Comparison of ENCODE assay signal across 22 mouse cellular contexts in genomic region chr17:45963332-45963731, GRCm38 (mm10).
DNase-seq lines count a peak whose midpoint lies in the region; ATAC-seq lines count a peak whose summit lies in the region.
"Had no signal": no experiment of that assay in that cellular context is flagged by ENCODE, and none has a peak within 500 bp of the region (broad histone marks: within the 10 kb centered on the region; RNA-seq: fewer than 3 reads in every experiment).

No protein-coding gene starts in this region.

- no peaks in the 10 kb centered on the region for H3K9me3 ChIP-seq in forebrain, embryonic 10.5 days
- H3K9me3 ChIP-seq in forebrain, embryonic 12.5 days: no peaks in the 10 kb centered on the region
- H3K9me3 ChIP-seq in kidney, embryonic 15.5 days (replicated peaks): no peaks in the 10 kb centered on the region
- no peaks in the 10 kb centered on the region for H3K9me3 ChIP-seq in embryonic facial prominence, embryonic 12.5 days
- no peaks in the 10 kb centered on the region for H3K9me3 ChIP-seq in stomach, embryonic 16.5 days (replicated peaks; ENCODE audit: control insufficient read depth, low read length)
- H3K9me3 ChIP-seq in forebrain, embryonic 15.5 days: no peaks in the 10 kb centered on the region
- H3K9me3 ChIP-seq: embryonic facial prominence, embryonic 15.5 days; heart, embryonic 10.5 days; hindbrain, embryonic 13.5 days; intestine, embryonic 15.5 days had no signal

- H3K27me3 ChIP-seq in forebrain, embryonic 10.5 days (ENCODE audit: poor library complexity, severe bottlenecking): no peaks in the 10 kb centered on the region
- no peaks in the 10 kb centered on the region for H3K27me3 ChIP-seq in forebrain, embryonic 12.5 days
- 0 out of 2 replicates have a peak, but pooled peaks cover 2% of the 10 kb centered on the region for H3K27me3 ChIP-seq in kidney, embryonic 15.5 days
- no peaks in the 10 kb centered on the region for H3K27me3 ChIP-seq in embryonic facial prominence, embryonic 12.5 days
- H3K27me3 ChIP-seq in stomach, embryonic 16.5 days (ENCODE audit: control insufficient read depth, insufficient read depth, low read length): no peaks in the 10 kb centered on the region
- H3K27me3 ChIP-seq in forebrain, embryonic 15.5 days: no peaks in the 10 kb centered on the region
- H3K27me3 ChIP-seq: embryonic facial prominence, embryonic 15.5 days; hindbrain, embryonic 13.5 days; intestine, embryonic 15.5 days; Patski had no signal

- peak; percentile 21 for DNase-seq in forebrain, embryonic 10.5 days (ENCODE audit: extremely low spot score, low spot score)
- no peak for DNase-seq in kidney, postnatal 10 days
- DNase-seq: adrenal gland, adult 8-10 months; cerebellum, adult 2 months; cerebellum, postnatal 10 days; forebrain, postnatal 0 days; gastrocnemius, postnatal 10 days; heart, adult 18-20 months; heart, postnatal 10 days; heart, postnatal 4 days had no signal

- 56% methylated on average over 3 of the region's 3 CpGs for WGBS in forebrain, embryonic 10.5 days
- 74% methylated on average over 3 of the region's 3 CpGs for WGBS in forebrain, embryonic 12.5 days
- WGBS in kidney, embryonic 15.5 days: 68% methylated on average over 3 of the region's 3 CpGs
- WGBS in embryonic facial prominence, embryonic 12.5 days: 33% methylated on average over 3 of the region's 3 CpGs
- WGBS in stomach, embryonic 16.5 days: 63% methylated on average over 3 of the region's 3 CpGs
- WGBS in forebrain, embryonic 15.5 days: 77% methylated on average over 3 of the region's 3 CpGs

- ATAC-seq in forebrain, embryonic 12.5 days (ENCODE audit: low FRiP score): no peak
- no peak for ATAC-seq in kidney, embryonic 15.5 days (replicated peaks; ENCODE audit: low FRiP score)
- no peak for ATAC-seq in embryonic facial prominence, embryonic 12.5 days (ENCODE audit: insufficient number of reproducible peaks, insufficient read depth, low FRiP score, low TSS enrichment)
- ATAC-seq in stomach, embryonic 16.5 days (ENCODE audit: insufficient read depth, low FRiP score): no peak
- ATAC-seq in forebrain, embryonic 15.5 days (replicated peaks): no peak
- ATAC-seq: activated CD4-positive, CD25-positive, alpha-beta regulatory T cell, adult 4 months; forebrain, postnatal 0 days had no signal

- no peaks in the 10 kb centered on the region for H3K36me3 ChIP-seq in forebrain, embryonic 10.5 days (replicated peaks)
- H3K36me3 ChIP-seq in forebrain, embryonic 12.5 days (replicated peaks): no peaks in the 10 kb centered on the region
- no peaks in the 10 kb centered on the region for H3K36me3 ChIP-seq in kidney, embryonic 15.5 days
- no peaks in the 10 kb centered on the region for H3K36me3 ChIP-seq in embryonic facial prominence, embryonic 12.5 days
- H3K36me3 ChIP-seq in stomach, embryonic 16.5 days (ENCODE audit: control insufficient read depth, insufficient read depth, low read length): no peaks in the 10 kb centered on the region
- no peaks in the 10 kb centered on the region for H3K36me3 ChIP-seq in forebrain, embryonic 15.5 days
- H3K36me3 ChIP-seq: embryonic facial prominence, embryonic 15.5 days; heart, embryonic 10.5 days; hindbrain, embryonic 13.5 days; intestine, embryonic 15.5 days had no signal

- peaks cover 39% of the 10 kb centered on the region for H3K4me1 ChIP-seq in forebrain, embryonic 10.5 days
- peaks cover 5% of the 10 kb centered on the region for H3K4me1 ChIP-seq in forebrain, embryonic 12.5 days
- peaks cover 56% of the 10 kb centered on the region for H3K4me1 ChIP-seq in kidney, embryonic 15.5 days
- H3K4me1 ChIP-seq in embryonic facial prominence, embryonic 12.5 days: peaks cover 25% of the 10 kb centered on the region
- H3K4me1 ChIP-seq in stomach, embryonic 16.5 days (ENCODE audit: control insufficient read depth, insufficient read depth, low read length): peaks cover 15% of the 10 kb centered on the region; the same call in 1 of the 2 replicates
- no peaks in the 10 kb centered on the region for H3K4me1 ChIP-seq in forebrain, embryonic 15.5 days

- H3K4me2 ChIP-seq in forebrain, embryonic 12.5 days: no peak overlapping the region
- no peak overlapping the region for H3K4me2 ChIP-seq in kidney, embryonic 15.5 days
- H3K4me2 ChIP-seq in embryonic facial prominence, embryonic 12.5 days (replicated peaks): no peak overlapping the region
- H3K4me2 ChIP-seq in stomach, embryonic 16.5 days (ENCODE audit: low read depth, low read length): no peak overlapping the region
- H3K4me2 ChIP-seq in forebrain, embryonic 15.5 days (replicated peaks): no peak overlapping the region
- H3K4me2 ChIP-seq: embryonic facial prominence, embryonic 15.5 days; hindbrain, embryonic 13.5 days; intestine, embryonic 15.5 days had no signal

- no peak overlapping the region for H3K4me3 ChIP-seq in forebrain, embryonic 10.5 days
- no peak overlapping the region for H3K4me3 ChIP-seq in forebrain, embryonic 12.5 days (replicated peaks)
- no peak overlapping the region for H3K4me3 ChIP-seq in kidney, embryonic 15.5 days (replicated peaks)
- H3K4me3 ChIP-seq in embryonic facial prominence, embryonic 12.5 days: no peak overlapping the region
- no peak overlapping the region for H3K4me3 ChIP-seq in stomach, embryonic 16.5 days (replicated peaks; ENCODE audit: low read length)
- H3K4me3 ChIP-seq in forebrain, embryonic 15.5 days: no peak overlapping the region
- H3K4me3 ChIP-seq: embryonic facial prominence, embryonic 15.5 days; erythroblast, embryonic 14.5 days; heart, embryonic 10.5 days; hindbrain, embryonic 13.5 days; intestine, embryonic 15.5 days had no signal

- no peak overlapping the region for H3K9ac ChIP-seq in forebrain, embryonic 12.5 days
- H3K9ac ChIP-seq in kidney, embryonic 15.5 days: no peak overlapping the region
- no peak overlapping the region for H3K9ac ChIP-seq in embryonic facial prominence, embryonic 12.5 days
- no peak overlapping the region for H3K9ac ChIP-seq in stomach, embryonic 16.5 days (ENCODE audit: low read length)
- H3K9ac ChIP-seq in forebrain, embryonic 15.5 days (replicated peaks): no peak overlapping the region
- H3K9ac ChIP-seq: embryonic facial prominence, embryonic 15.5 days; forebrain, postnatal 0 days; hindbrain, embryonic 13.5 days; intestine, embryonic 15.5 days had no signal

- 0 out of 2 replicates have a peak overlapping the region, but pooled peaks have one; percentile 22 for H3K27ac ChIP-seq in forebrain, embryonic 10.5 days
- H3K27ac ChIP-seq in forebrain, embryonic 12.5 days: no peak overlapping the region
- H3K27ac ChIP-seq in kidney, embryonic 15.5 days: peak overlapping the region; percentile 62; the same call in 1 of the 2 replicates
- 0 out of 2 replicates have a peak overlapping the region, but pooled peaks have one; percentile 11 for H3K27ac ChIP-seq in embryonic facial prominence, embryonic 12.5 days
- H3K27ac ChIP-seq in stomach, embryonic 16.5 days (ENCODE audit: low read length): 0 out of 2 replicates have a peak overlapping the region, but pooled peaks have one; percentile 13
- H3K27ac ChIP-seq in forebrain, embryonic 15.5 days (replicated peaks): no peak overlapping the region
- H3K27ac ChIP-seq: embryonic facial prominence, embryonic 15.5 days; heart, embryonic 10.5 days; hindbrain, embryonic 13.5 days; intestine, embryonic 15.5 days had no signal

Comparison
In these comparisons a context has a peak if more than half of its experiments do, and no peak if none do; other contexts are left out.
1. H3K27ac ChIP-seq: peak in forebrain, embryonic 10.5 days (single experiment), kidney, embryonic 15.5 days (single experiment), embryonic facial prominence, embryonic 12.5 days (single experiment) and stomach, embryonic 16.5 days (single experiment); none in forebrain, embryonic 12.5 days (single experiment) and forebrain, embryonic 15.5 days (single experiment).